Mouse (Mus musculus) adrenal gland, adult 8-10 months (tissue): ENCODE measurements around the gene Atf6. TPM values are rescaled to one million over a fixed set of nuclear protein-coding genes. Genes with fewer than 3 reads are reported as not detected.

Source experiments
- DNase-seq: peaks from one replicate; pipeline ENCODE4 v3.0.0; 2022
- total RNA-seq, 4 experiments: library from RNA; stranded (reverse); gene quantifications; 2 replicates each; pipeline ENCODE4 v1.2.4; 2022

Gene Atf6
- total RNA-seq: 10 to 100 TPM; 39.7 to 46.8 (median 43.5) TPM

DNA sequence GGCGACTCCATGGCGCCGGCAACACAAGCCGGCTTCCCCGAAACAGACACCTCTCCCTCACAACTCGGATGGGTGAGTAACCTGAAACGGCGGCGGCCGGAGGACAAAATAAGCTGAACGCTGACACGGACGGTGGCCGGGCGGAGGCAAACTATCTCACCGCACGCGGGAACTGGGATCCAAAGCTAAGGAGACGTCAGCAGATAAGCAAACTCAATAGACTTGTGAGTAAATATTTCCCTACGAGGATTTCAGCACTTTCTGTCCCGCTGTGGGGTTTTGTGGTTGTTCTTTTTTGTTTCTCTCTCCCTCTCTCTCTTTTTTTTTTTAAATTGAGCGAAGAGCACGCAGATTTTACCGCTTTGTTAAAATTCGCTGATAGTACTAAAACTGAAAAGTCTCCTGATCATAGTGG lies at the start of gene Atf6:
Gene Atf6 (minus strand): TSS at position 81 of the 415 bp plus-strand sequence.
- peak; percentile 96 for DNase-seq

DNA sequence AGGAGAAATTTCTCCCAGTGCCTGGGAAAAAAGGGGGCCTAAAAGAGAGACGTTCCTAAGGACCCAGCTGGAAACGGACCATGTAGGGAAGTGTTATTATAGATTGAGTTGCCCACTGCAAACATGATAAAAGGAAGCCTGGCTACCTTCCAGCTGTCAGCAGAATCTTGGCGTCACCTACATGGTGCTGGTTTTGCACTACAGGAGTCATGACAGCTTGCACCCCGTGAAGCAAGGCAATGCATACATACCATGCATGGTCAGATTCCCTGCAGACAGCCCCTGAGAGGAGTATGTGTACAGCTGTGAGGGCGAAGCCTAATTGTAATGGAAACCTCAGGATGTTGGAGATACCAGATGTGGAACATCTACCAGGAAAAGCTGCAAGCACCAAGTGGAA lies 48.1 kb upstream of the Atf6 start:
- DNase-seq: no peak

DNA sequence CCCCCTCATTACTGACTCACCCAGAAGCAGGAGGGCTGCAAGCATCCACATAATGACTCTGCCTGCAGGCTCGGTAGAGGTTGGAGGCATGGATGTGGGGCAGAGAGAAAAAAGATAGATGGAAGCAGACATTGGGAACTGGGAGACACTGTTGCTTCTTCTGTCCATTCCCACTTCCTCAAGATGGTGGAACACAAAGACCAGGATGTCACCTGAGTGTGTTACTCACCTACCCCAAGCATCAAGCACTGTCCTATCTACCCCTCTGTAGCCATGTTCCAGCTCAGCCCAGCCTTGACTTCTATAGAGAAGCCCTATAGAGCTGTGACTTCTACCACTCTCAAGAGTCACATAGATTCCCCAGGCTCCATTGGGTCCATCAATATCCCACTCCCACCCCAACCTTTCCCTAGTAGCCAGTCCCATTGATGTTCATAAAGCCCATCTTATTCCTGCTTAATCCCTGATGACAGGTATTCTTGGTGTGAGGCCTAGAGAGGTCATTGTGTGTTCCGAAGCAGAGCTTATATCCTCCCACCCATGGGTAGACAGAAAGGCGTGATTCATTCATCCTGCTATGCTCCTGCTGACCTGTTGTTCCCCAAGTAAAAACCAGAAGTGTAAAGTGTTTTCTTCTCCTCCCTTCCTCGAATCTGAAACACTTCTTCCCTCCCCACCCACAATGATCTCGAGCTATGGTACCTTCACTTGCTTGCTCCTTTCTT lies 45.5 kb upstream of the Atf6 start, which contains the start of gene Fcrlb:
Gene Fcrlb (minus strand): TSS at position 51 of the 725 bp plus-strand sequence.
- no peak for DNase-seq

DNA sequence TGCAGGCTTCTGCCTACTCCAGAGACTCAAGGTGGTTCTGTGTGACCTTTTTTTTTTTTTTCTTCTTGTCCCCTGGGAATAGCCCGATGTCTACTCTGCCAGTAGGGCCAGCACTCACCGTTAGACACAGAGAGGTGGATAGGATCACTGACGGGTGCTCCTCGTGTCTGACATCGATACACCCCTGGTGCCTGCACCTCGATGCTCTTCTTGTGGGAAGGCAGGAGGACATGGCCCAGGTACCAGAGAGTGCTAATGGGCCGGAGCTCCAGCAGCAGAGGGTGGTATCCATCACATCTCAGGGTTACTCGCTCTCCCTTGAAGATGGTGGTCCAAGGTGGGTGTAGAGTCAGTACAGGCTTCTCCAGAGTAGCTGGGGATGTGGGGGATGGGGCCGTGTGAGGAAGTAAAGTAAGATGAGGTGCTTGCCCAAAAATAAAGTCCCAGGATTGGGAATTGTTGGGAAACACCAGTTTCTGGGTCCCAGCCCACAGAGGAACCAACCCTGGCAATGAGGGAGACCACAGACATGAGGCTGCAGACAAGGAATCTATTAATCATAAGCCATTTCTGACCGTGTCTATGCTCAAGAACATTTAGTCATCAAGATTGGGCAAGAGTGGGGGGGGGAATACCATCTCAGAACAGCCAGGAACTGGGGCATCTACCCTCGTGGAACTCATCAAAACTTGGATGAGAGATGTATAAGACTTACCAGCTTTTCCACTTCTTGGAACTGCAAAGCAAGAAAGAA lies 44.5 kb upstream of the Atf6 start:
- DNase-seq: no peak

DNA sequence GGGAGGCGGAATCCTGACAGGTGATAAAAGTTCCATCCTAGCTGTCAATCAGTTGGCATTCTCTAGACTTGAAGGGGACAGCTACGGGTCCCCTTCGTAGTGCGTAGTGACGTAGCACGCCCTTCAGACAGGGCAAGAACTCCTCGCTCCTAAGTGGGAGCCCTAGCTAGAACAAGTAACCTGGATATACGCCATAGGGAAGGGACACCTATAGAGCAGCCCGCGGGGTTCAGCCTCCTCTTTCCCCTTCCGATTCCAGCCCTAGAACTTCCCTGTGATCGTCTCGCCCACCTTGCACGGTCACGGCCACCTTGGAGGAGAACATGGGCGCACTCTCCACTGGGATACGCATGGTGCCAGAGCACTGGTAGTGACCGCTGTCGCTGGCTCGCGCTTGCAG lies 40.8 kb upstream of the Atf6 start:
- DNase-seq: no peak

DNA sequence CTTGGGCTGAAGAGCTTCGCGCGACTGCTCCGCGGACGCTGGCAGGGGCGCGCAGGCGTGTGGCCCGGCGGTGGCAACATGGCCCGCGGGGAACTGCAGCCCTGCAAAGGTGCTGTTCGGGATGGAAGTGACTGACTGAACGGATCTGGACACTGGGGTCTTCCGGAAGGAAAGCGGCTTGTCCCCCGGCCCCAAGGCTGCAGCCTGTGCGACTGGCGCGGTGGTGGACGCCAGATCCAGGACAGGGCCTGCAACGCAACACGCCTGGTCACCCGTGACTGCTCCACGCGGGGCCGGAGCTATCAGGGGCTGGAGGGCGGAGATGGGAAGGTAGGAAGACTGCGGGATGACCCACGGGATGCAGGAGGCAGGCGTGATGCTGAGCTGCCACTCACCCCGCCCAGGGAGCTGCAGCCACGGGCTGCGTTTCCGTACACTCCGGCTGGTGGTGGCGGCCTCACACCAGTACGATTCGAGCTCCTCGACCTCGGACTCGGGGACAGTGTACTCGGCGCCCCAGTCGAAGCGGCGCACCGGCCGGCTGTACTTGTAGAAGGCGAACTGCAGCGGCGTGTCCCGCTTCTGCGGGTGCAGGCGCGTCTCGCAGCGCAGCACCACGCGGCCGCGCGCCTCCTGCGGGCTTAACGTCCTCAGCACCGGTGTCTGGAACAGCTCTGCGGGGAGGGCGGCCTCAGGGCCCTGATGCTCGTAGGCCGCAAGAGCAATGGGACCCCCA lies 40.1 kb upstream of the Atf6 start:
- DNase-seq: peak; percentile 21

DNA sequence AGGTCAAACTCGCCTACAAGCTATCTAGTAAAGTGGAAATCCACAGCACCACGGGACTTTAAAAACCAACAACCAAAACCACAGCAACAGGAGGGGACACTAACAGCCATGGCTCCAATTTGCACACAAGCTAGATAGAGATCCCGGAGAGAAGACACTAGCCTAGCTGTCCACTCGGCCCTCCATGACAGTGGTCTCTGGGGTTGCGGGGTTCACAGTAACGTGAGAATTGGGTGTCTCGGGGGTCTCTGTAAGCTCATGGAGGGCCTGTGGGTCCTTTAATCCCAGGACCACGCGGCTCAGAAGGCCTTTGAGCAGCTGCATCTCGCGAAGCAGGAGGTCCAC lies 39.5 kb upstream of the Atf6 start:
- DNase-seq: no peak

DNA sequence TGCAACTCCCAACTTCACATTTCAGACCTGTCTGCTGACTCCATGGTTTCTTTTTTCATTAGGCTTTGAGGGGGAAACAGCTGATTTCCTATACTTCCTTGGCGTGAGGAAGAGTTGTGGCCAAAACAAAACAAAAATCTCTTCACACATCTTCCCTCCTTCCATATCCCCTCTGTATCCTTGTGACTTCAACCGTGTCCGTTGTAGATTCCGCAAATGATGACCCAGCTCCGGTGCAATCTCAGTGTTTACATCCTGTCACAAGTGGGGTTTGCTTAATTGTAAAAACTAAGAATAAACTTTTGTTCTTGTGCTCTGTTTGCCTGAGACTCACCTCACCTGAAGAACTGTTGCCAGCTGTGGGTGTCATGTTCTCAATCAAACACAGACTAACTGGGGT lies 35.9 kb upstream of the Atf6 start:
- DNase-seq: no peak

DNA sequence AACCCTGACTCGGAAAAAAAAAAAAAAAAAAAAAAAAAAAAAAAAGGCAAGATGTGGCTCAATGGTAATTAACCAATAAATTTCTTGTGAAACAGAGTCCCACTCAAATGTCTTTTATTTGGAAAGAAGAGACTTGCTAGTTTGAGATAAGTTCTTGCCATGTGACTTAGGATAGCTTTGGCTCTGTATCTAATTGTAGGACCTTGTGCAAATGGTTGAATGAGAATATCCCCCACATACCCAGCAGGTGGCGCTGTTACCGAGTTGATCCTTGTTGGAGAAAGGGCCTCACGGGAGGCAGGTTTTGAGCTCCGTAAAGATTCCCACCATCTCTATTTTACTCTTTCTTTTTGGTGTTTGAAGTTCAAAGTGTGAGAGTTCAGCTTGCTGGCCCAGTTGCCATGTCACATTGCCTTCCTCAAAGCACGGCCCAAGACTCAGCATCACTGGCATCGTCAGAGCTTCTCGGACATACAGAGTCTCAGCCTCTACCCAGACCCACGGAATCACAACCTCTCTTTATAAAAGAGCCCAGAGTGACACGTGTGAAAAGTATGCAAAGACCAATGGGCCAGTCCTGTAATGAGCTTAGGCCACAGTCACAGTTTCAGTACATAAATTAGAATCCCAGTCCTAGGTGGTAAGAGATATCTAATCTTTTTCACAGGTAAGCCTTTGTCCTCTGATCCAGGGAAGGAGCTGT lies 34.1 kb upstream of the Atf6 start:
- peak; percentile 74 for DNase-seq

DNA sequence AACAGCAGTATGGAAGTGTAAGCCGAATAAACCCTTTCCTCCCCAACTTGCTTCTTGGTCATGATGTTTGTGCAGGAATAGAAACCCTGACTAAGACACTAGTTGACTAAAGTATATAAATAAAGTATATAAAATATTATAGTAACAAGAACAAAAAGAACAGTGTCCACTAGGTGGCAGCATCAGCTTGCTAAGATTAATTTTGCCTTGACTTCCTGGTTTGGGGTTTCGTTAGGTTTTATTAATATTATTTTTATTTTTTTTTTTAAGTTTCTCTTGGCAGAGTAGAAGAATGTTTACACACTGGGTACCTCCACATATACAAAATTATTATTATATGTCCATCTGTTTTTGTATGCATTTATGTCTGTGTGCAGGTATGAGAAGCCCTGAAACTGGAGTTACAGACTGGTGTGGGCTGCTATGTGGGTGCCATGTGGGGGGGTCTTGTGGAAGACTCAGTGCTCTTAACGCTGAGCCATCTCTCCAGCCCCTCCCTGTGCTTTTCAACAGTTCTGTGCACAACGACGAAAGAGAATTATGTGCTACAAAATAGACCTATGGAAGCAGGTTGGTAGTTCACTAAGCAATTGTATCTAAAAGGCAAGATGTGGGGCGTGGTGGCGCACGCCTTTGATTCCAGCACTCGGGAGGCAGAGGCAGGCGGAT lies 33.4 kb upstream of the Atf6 start:
- DNase-seq: no peak

DNA sequence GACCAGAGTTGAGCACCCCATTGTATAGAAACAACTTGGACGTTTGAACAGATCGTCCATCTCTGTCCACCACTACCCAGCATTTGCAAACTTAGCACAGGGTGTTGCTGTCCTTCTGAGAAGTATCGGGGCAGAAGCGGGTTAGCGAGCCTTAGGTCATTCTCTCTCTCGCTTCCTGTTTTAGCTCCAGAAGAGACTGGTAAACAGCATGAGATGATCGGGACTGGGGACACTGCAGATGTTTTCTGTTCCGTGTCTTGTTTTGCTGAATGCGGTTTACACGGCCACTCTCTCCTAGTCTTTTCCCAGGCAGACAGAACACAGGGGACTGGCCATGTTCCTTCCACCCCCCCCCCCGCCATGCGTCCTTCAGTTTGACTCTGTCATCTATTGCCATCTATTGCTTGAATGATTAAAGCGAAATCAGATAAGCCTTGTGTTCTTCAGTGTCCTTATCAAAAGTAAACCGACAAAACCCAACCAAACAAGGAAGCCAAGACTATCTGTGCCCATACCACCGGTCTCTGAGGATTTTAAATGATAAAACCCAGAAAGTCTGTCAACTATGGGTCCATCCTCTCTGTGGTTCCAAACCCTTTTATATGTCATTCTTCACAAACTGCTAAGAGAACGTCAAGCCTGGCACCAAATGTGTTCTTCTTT lies 31.0 kb upstream of the Atf6 start:
- DNase-seq: no peak

DNA sequence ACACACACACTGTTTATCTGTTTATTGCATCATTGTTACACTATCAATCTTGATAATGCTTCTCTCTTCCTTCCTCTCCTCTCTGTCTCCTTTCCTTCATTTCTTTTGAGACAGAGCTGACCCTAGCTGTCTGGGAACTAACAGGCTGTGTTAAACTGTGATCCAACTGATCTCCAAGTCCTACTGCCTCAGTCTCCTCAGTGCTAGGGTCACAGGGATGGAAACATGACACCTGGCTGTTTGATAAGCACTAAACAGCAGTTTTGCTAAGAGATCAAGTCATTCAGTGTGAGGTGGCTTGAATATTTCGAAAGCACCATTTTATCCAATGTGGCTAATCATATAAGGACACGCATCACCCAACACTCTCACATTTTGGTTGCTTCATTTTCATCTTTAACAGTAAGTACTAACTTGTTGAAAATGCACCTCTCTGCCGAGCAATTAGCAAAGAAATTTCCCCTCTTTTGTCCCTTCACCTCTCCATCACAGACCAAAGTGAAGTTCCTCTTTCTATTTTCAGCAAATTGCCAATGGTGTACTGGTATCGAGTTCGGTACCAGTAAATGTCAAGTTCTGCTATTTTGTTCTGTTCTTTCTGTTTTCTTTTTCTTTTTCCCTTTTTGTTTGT lies 29.2 kb upstream of the Atf6 start:
- no peak for DNase-seq

DNA sequence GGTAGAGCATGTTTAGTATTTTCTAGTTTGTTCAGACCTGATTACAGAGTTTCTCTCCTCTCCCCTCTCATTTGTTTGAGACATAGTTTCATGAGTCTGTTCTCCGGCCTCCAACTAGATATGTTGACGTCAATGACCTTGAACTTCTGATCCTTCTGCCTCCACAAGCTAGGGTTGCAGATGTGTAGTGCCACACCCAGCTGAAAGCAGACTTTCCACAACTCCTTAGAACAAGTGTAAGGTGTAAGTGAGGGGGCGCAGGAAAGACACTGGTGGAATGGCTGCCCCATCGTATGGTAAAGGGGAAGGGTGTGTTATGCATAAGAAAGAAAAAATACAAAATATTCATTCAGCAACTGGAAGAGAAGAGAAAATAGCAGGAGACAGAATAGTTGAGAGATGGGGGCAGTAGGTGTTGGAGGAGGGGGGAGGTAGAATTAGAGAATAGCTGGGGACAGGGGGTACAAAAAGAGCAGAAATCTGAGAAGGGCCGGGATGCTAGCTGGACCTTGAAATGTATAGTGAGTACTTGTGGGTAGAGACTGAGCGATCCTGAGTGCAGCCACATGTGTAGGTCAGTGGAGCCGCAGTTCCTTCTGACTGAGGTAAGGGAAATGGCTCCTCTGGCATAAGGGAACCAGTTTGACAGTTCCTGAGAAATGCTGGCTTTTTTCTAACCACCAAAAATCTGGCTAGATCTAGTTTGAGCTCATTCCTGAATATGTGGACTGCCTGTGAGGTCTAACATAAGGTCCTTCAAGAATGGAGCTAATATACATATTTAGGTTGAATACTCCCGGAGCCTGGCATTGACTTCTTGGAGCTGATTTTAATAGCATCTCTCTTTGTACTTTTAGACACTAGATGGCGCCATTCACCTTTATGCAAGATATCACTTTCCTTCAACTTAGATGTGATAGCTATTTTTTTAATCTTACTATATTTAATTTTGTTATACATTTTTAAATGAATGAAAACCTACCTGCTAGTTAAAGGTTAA lies 27.3 kb upstream of the Atf6 start:
- DNase-seq: no peak

DNA sequence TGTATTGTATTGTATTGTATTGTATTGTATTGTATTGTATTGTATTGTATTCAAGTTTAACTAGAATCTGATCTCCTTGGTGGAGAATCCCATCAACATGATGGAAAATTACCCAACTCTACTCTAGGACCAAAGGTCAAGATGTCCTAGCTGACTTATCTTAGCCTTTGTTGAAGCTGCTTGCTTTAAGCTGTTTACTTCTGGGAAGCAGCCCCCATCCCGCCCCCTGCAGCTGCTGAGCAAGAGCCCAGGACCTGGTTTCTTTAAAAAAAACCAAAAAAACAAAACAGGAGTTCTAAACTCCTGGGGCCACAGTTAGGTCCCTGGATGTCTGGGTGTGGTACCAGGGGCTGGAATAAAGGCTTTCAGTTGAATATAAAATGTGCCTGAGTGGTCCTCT lies 24.7 kb upstream of the Atf6 start:
- no peak for DNase-seq

DNA sequence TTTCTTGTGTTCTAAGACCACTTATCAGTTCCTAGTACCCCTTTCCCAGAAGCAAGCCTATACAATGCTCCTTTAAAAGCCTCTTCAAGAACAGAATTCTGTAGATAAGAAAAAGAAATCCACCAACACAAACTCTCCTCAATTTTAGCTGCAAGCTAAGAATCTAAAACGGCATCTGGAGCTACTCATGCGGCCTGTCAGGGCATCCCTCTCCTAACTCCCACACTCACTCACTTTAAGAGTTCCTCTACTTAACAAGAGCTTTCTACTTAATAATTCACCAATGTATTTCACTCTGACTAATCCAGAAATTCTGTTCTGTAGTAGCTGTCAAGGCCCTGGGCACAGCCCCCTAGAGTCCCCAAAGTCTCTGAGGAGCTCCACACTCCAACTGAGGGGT lies 24.1 kb upstream of the Atf6 start:
- no peak for DNase-seq

DNA sequence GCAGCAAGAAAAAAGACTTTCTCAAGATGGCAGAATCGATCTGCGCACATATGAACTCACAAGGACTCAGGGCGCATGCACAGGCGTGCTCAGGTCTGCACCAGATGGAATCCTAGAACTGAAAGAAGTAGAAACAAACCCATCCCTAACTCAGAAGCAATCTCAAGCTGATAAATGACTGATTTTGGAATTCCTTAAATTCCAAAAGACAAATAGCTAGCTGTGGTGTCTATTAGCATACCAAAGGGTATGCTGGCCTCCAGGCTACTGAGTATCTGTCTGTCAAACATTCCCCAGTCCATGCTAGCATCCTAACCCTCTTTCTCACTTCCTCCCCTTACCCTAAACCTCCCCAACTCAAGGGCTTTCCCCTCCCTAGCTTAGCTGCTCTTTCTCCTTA lies 21.7 kb upstream of the Atf6 start:
- DNase-seq: no peak

DNA sequence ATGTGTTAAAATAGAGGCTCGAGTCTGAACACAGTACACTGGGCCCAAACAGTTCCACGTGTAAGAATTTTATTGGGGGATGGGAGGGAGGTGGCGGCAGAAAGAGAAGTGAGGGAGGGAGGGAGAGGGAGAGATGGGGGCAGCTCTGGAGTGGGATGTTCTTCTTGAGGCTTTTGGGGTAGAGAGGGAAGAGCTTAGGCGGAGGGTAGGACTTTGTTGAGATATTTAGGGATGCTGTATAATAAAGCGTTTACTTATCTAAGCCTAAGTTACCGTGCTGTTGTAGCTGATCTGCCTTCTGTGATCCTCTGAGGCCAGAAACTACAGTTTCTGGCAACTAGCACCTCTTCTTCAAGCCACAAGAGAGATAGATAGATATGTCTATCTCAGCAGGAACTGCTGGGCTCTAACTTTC lies 18.5 kb upstream of the Atf6 start:
- DNase-seq: no peak

DNA sequence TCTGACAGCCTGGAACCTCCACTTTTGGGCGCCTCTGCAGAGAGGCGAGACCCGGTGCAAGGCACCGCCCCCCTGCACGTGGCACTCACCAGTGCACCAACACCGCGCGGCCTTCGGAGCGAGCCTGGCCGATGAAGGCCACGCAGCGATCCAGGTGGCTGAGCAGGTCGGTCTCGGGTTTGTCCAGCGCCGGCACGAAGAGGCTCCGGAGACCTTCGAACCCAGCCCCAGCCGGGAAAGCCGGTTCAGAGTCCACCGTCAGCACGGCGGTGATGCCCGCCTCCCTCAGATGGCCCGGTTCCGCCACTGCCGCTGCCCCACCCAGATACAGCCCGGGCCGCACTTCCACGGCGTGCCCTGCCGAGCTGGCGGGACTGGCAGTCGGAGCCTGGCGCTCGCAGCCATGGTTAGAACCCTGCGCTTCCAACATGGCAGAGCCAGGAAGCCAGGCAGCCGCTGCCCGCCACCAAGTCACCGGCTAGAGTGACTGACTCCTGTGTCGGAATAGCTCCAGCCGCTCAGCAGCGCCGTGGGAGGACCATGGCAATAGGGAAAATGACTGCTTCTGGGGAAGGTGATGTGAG lies 17.5 kb upstream of the Atf6 start, which contains the start of the genes Gm26620 and Dusp12:
Gene Gm26620 (plus strand): TSS at position 88 of the 584 bp plus-strand sequence.
Gene Dusp12 (minus strand): TSS at position 563 of the 584 bp plus-strand sequence.
- peak; percentile 82 for DNase-seq

DNA sequence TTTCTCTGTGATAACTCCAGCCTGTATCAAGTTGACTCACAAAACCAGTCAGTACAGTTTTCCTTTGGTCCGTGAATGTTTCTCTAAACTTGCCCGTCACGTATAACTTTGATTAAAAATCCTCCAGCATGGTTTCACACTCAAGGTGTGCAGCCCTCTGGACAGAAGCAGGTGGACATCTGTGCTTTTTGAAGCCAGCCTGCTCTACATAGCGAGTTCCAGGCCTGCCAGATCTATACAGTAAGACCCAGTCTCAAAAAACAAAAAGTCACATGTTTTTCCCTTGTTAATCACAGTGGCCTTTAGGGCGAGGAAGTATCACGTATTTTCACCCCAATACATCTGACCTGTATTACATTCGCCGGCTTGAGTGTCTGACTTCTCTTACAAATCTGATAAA lies 16.8 kb upstream of the Atf6 start:
- no peak for DNase-seq
